Mouse (Mus musculus): ENCODE data around the gene Fastk.

The Fastk gene

DNA sequence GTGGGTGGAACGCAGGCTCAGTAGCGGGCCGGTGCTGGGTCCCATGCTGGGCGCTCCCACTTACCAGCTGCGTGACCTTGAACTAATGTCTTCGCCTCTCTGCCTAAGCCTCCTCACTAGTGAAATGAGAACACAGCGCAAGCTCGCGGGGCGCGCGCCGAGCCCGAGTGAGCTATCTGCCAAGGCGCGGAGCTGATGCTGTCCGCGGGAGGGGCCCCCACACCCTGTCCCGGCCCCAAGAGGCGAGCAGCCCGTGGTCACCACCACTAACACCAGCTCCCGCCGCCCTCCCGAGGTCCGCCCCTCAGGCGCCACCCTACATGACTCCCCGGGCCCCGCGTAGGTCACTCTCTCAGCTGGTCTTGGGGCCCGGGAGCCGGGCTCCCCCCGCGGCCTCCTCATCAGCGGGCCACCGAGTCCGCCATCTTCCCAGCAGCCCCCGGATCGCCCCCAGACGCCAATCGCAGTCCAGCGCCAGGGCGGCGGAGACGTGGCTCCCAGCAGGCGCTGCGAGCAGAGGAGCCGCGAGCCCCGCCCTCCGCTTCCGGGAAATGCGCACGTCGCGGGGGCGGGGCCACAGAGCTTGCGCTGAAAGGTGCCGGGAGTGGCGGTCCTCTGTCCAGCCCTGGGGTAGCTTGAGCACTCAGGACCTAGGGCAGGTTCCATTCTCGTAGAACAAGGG is at the start of gene Fastk:
Fastk (minus strand) TSS at position 542 of the 682 bp plus-strand sequence.
- DNase-seq (ENCODE audit: low read depth), result peak; percentile 97

- no peak for DNase-seq (ENCODE audit: low read depth)
These were observed 47.6 kb upstream of the Fastk start for GRCm38 (mm10) chr5:24492546-24493285.

DNA sequence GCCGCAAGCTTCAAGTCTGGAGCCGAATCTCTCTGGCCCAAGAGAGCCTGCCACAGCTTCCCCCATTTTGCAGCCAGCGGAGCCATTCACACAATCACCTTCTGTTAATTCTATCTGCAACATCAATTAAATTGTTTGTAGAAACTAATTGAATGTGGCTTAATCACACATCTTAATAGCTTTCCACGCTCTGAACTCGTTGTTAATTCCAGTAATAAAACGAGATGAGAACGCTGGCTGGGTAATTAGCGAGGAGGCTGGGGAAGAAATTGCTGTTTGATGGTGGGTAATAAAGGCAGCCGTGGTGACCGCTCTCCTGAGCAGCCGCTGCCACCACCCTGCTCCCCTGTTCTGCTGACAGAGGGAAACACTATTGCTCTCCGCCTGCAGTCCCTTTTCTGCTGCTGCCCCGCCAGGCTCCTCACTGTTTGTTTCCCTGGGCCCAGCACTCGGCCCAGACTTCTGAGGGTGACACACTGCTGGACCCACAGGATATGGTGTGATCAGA is 45.4 kb upstream of the Fastk start:
- DNase-seq (ENCODE audit: low read depth), result no peak

- no peak for DNase-seq (ENCODE audit: low read depth)
These were observed 41.7 kb upstream of the Fastk start for GRCm38 (mm10) chr5:24486738-24487137.

DNA sequence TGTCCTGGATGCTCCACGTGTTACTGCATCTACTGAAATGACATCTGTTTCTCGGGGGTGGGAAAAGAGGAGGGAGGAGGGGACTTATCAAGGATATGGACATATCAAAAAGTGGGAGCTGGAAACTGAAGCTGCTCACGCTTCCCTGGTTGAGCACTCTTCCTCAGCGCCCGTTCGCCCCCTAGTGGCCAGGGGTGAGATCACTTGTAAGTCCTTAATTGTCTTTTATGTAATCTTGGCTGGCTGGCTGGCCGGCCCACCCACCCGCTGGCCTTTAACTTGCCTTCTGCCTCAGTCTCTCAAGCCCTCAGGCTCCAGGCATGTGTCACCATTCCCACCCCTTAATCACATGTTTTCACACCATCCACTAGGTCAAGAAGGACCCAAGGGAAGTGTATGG is 41.0 kb upstream of the Fastk start:
- DNase-seq (ENCODE audit: low read depth), result peak; percentile 92

GRCm38 (mm10) chr5:24484963-24485362 is 39.9 kb upstream of the Fastk start:
- DNase-seq (ENCODE audit: low read depth), result no peak

DNA sequence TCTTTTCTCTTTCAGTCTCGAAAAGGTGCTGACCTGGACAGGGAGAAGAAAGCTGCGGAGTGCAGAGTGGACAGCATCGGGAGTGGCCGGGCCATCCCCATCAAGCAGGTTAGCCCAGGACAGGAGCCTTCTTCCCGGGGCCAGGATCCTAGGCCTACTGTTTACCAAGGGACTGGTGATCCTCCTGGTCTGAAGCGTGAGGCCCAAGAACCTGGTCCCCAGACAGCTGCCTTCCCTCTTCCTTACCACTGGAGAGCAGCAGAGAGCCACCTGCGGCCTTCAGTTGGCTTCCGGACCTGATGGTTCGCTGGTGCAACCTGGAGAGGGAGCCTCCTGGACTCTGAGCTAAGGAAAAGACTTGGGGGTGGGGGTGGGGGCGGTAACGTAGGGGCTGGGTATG is 38.2 kb upstream of the Fastk start:
- DNase-seq (ENCODE audit: low read depth), result peak; percentile 76

- no peak for DNase-seq (ENCODE audit: low read depth)
These were observed 37.4 kb upstream of the Fastk start for GRCm38 (mm10) chr5:24482247-24483079.

DNA sequence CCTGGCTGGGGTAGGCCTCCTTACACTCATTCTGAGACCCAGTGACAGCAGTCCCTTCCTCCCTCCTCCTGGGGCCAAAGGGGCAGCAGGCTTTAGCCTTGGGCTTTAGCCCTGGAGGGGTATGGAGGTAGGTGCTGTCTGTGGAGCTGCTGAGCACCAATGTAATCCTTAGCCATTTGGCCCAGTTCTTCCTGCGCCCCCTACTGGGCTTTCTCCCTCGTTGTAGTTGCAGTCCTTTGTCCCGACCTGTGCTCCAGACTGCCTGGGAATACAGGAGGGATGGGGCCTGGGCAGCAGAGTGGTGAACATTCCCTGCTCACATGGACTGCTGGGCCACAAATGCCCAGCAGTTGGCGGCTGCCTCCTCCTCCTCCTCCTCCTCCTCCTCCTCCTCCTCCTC is 36.6 kb upstream of the Fastk start:
- peak; percentile 82 for DNase-seq (ENCODE audit: low read depth)

DNA sequence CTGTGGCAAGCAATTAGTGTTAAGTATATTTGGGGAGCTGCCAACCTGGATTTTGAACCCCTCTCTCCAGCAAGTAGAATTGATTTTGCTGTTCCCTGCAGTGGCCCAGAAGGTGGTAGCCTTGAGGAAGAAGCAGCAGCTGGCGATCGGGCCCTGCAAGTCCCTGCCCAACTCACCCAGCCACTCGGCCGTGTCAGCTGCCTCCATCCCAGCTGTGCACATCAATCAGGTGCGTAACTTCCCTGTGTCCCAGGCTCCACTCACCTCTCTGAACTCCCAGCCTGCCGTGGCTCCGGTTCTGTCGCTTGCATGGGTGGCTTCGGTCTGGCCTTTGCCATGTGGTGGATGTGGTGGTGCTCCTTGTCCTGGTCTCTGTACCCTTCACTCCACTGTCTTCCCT is 32.8 kb upstream of the Fastk start:
- no peak for DNase-seq (ENCODE audit: low read depth)

- no peak for DNase-seq (ENCODE audit: low read depth)
These were observed 30.6 kb upstream of the Fastk start for GRCm38 (mm10) chr5:24475476-24476241.

GRCm38 (mm10) chr5:24474723-24475261 is 29.7 kb upstream of the Fastk start:
- DNase-seq (ENCODE audit: low read depth), result no peak

- DNase-seq (ENCODE audit: low read depth), result no peak
These were observed 29.1 kb upstream of the Fastk start for GRCm38 (mm10) chr5:24474025-24474722.

DNA sequence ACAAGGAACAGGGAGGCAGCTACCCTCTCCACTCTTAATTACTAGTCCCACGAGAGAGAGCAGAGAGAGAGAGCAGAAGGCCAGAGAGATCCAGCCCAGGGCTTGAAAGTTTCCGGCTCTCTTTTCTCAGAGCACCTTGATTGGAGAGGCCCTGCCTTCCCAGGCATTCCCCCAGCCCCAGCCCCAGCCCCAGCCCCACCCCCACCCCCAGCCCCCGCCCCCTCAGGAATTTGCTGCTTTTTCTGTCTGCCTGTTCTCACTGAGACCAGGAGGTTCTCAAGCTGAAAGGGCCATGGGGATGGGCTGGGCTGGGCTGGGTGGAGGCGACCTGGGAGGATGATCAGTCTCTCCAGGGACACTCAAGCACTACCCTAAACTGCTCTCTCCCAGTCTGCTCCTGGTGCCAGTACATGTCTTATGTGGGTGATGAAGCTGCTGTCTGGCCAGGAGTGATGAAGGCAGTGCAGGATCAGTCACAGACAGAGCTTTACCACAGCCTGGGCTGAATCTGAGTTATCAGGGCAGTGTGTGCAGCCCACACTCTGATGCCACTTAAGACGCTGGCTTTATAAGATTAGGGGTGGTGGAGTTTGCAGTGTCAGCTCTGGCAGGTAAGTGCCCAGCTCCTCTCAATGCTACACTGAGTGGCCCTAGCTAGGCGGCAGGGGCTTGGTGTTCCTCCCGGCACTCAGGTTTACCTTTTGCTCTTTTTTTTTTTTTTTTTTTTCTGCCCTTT is 28.0 kb upstream of the Fastk start:
- DNase-seq (ENCODE audit: low read depth), result no peak

GRCm38 (mm10) chr5:24470600-24470999 is 25.5 kb upstream of the Fastk start:
- peak; percentile 91 for DNase-seq (ENCODE audit: low read depth)

- no peak for DNase-seq (ENCODE audit: low read depth)
These were observed 21.7 kb upstream of the Fastk start for GRCm38 (mm10) chr5:24466762-24467161.

GRCm38 (mm10) chr5:24455613-24456012 is 10.5 kb upstream of the Fastk start:
- DNase-seq (ENCODE audit: low read depth), result no peak

- DNase-seq (ENCODE audit: low read depth), result peak; percentile 74
These were observed 10.0 kb upstream of the Fastk start for GRCm38 (mm10) chr5:24455076-24455475.

GRCm38 (mm10) chr5:24453985-24454303 is 8.9 kb upstream of the Fastk start:
- no peak for DNase-seq (ENCODE audit: low read depth)

DNA sequence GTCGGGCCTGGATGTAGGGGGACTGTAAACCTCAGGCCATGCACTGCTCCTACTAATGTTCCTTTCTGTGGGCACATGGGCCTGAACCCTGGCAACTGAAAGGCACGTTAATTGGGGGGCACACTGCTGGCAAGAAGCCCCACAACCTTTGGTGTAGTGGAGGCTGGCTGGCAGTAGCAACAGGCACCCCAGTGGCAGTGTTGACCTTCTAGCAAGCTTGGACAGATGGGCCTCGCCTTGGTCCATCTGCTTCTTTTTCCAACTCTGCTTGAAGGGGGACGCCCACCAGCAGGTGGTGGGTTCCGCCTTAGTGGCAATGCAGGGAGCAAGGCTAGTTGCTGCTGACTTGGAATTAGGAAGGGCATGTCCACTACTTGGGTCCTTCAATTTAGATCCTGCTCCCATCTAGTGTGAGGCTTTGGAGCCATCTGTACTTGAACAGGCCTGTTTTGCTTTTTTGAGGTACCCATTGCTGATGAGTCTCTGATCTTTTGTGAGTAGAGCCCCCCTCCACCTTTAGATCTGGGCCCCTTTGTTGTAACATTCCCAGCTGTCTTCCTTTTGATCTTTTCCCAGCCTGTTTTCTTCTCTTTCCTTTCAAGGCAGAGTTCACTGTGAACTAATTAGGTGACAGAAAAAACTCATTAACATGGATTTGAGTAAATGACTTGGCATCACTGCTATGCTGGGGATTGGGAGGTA is 8.3 kb upstream of the Fastk start:
- DNase-seq (ENCODE audit: low read depth), result no peak

All from NIH3T3 (cell line).